Mouse (Mus musculus): ENCODE measurements at regions not wholly inside any gene's neighbourhood (a gene's known extent, or its start where the extent isn't known, plus 50 kb on each side); places are given as distances from the start of the nearest gene placed in this dataset.
A peak's percentile ranks its signal among the peaks of the same experiment; 100 is the strongest.

DNA sequence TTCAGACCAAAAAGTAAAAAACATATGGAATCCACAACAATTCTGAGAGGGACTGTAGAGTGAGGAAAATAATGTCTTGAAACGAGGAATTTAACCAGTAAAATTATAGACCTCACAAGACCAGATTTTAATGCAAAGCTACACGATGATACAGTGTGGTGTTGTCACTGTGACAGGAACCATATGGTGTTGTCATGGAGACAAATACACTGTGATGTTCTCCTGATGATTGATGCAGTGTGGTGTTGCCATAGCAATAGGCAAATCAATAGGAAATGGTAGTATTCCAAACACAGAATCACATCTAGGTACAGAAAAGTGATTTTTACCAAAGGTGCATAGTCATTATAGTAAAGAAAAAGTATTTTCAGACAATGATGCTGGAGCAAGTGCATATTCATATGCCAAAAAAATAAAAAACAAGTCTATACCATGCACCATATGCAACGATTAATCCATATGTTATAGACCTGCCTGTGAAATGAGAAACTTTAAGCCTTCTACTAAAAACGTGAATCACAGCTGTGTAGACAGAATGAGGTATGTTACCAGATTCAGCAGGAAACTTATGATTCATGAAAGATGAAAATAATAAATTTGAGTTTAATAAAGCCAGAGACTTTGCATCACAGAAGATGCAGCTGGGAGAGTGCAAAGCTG lies 149.6 kb downstream of the Thbs2 start:
- DNase-seq (ENCODE audit: low spot score in 2 of 2) = no peak
- intact Hi-C loops (cut with DNase I) = loop anchor here (2.0 kb wide), 1 partner anchor 360 kb away; no protein-coding TSS in a partner anchor

- DNase-seq (ENCODE audit: low spot score in 2 of 2) = no peak
- intact Hi-C loops (cut with DNase I) = no loop called here
Measured at GRCm38 (mm10) chr17:14541035-14541434, 153.0 kb downstream of the Thbs2 start.

- intact Hi-C loops (cut with DNase I) = no loop called here
- no peak for DNase-seq (ENCODE audit: low spot score in 2 of 2)
Measured at GRCm38 (mm10) chr17:14540269-14540975, 153.6 kb downstream of the Thbs2 start.

DNA sequence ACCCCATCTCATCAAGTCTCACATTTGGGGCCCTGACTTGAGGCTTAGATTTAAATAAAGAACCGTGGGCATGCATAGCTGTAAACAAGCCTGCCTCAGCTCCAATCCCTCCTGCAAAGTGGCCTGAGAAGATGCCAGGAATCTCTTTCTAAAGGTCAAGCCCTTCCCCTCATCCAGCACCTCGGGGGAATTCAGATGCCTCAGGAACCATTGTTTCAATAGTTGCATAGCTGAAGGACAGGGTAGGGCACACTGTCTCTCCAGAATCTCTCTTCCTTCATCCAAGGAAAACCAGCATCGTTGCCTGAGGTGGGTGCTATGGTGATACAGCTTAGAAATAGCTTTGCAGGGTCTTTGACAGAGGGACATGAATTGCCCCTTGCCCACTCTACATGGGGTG lies 154.4 kb downstream of the Thbs2 start:
- intact Hi-C loops (cut with DNase I) = no loop called here

DNA sequence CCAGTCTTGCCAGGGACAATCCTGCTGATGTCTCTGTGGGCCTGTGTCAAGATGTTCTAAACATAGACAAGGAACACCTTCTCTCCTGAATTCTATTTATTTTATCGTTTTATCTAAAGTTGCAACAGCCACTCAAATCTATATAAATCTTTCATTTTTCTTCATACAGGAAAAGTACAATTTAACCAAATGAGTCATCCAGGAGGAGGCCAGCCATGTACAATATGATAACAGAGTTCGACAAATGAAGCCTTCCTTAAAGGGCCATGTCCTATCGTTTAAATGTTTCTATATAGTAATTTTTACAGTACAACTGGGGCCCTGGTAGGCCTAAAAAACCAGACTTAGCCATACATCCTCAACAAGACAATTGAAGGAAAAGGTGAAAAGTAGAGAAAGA lies 154.8 kb downstream of the Thbs2 start:
- intact Hi-C loops (cut with DNase I) = no loop called here
- DNase-seq (ENCODE audit: low spot score in 2 of 2) = no peak

More for the DNA sequence above, 154.4 kb downstream of the Thbs2 start:
- no peak for DNase-seq (ENCODE audit: low spot score in 2 of 2)

DNA sequence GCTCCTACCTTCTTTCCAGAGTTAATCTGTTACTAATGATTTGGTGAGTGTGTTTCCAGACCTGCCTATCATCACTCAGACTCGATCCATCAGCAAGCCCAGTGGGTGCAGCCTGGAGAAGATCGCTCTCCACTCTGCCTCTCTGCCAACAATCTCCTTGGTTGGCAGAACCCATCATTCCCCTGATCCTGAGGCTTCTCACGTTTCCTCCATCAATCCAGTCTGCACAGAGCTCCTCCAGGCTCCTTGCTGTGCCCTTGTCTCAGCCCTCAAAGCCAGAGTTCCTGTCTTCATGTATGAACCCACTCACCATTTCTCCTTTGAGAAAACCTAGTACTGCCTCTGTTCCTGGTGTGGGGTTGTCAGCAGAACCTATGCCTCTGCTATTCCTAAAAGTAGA lies 155.5 kb downstream of the Thbs2 start:
- no peak for DNase-seq (ENCODE audit: low spot score in 2 of 2)
- intact Hi-C loops (cut with DNase I) = no loop called here

DNA sequence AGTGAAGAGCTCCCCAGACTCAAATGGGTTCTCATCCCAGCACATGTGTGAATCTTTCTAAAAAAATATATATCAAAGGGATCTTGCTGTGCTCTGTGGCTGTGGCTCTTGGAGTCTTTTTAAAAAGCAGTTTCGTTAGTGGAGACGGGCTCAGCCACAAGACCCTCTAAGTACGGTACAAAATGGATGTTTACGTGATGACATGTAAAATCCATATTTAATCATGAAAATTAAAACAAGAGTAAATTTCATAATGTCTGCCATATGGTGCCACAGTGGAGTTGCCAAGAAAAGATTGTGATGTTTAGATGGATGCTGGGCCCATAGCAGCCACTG lies 161.1 kb downstream of the Thbs2 start:
- DNase-seq (ENCODE audit: low spot score in 2 of 2) = no peak
- intact Hi-C loops (cut with DNase I) = no loop called here

DNA sequence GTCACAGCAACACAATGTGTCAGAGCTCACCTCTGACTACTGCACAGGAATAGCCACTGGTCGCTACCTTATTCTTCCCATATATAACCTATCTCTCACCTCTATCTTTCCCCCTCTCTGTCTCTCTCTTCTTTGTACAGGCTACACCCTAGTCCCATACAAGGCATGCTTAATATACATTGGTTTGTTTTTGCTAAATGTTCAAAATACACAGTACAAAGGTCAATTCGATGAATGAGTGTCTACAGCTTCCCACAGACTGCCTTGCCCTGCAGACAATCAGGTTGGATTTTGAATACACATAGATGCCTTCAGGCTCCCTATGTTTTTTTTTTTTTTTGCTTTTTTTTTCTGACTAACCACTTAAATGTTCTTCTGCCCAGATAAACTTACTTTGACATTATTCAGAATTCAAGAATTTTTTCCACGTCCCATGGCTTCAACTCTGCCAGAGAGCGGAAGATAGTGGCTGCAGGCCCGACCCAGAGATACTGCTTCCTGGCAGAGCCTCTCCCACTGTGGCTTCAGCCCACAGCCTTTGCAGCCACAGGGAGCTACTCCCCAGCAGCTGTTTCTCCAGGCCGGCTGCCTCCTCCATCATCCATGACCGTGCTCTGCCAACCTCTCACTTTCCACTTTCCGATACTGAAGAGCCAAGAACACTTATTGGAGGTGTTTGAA lies 161.6 kb downstream of the Thbs2 start:
- intact Hi-C loops (cut with DNase I) = no loop called here
- no peak for DNase-seq (ENCODE audit: low spot score in 2 of 2)

- intact Hi-C loops (cut with DNase I) = no loop called here
- no peak for DNase-seq (ENCODE audit: low spot score in 2 of 2)
Measured at GRCm38 (mm10) chr17:14531796-14532195, 162.2 kb downstream of the Thbs2 start.

DNA sequence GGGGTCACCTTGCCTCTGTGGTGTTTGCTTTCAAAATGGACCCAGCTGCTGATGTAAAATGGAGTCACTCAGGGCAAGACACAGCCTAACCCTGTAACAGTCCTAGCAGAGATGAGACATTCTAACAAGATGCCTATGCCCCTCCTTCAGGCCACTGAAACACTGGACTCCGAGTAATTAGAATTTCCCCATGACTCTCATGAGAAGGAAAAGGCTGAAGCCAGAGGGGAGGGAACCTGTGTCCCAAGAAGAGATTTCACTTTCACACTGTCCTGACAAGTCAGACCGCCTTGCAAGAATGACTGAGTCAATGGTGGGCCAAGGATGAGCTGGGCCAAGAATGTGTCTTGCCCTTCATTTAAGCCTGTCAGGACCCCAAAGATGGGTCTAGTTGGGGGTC lies 166.3 kb downstream of the Thbs2 start:
- DNase-seq (ENCODE audit: low spot score in 2 of 2) = no peak
- intact Hi-C loops (cut with DNase I) = no loop called here

DNA sequence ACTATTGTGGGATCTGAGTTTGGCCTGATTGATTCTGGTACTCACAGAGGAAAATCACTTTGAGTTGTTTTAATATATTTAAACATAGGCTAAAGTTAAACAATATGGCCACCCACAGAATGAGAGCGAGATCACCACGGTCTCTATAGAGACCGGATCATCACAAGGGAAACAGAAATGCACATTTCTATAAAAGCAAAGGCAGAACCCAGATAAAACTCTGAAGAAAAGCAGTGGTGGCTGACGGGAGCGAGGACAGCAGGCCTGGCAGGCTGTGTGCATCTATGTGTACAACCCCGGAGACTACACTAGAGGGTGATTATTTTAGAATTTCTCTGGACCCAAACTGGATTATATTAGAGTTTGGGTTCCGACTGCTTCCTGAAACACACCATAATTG lies 168.8 kb downstream of the Thbs2 start:
- no peak for DNase-seq (ENCODE audit: low spot score in 2 of 2)
- intact Hi-C loops (cut with DNase I) = no loop called here

- peak; percentile 73 to 80 for DNase-seq (ENCODE audit: low spot score in 2 of 2)
- intact Hi-C loops (cut with DNase I) = loop anchor here (1.0 to 5.0 kb wide), 2 partner anchors 381 to 412 kb away; no protein-coding TSS in a partner anchor
Measured at GRCm38 (mm10) chr17:14524426-14525236, 169.4 kb downstream of the Thbs2 start.

DNA sequence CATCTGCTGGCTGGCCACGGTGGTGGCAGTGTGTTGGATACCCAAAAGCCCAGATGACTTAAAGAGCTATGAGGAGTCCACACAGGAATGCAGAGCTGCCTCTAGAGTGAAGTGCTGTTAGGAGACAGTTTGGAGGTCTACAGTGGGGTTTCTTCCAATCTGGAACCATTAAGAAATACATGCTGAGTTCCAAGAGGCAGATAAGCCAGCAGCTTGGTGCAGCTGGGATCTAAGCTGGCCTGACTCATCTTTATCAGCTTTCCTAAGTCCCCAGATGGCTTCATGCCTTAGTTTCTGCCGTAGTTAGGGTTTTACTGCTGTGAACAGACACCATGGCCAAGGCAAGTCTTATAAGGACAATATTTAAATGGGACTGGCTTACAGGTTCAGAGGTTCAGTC lies 172.0 kb downstream of the Thbs2 start:
- intact Hi-C loops (cut with DNase I) = loop anchor here (5.0 kb wide), 1 partner anchor 410 kb away; no protein-coding TSS in a partner anchor
- no peak for DNase-seq (ENCODE audit: low spot score in 2 of 2)

- DNase-seq (ENCODE audit: low spot score in 2 of 2) = peak; percentile 69 to 88
- intact Hi-C loops (cut with DNase I) = loop anchor here (2.0 to 5.0 kb wide), 3 partner anchors 232 to 408 kb away; no protein-coding TSS in a partner anchor
Measured at GRCm38 (mm10) chr17:14520565-14520964, 173.5 kb downstream of the Thbs2 start.

DNA sequence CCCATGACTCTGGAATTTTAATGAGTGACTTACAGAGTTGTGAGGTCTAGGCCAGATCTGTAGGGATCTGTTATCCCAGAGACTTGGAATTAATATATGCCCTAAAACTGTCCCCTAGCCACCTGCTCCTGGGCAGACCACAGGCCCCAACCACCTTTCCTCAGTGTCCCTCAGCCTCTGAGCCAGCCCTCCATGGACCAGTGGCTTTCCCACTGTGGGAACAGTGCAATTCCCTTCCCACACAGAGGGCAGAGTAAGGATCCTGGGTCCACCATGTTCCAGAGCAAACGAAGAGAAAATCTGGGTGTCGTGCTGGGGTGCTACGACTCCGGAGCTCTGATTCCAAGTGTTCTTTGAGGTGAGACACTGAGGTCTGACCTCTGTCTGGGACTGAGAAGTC lies 174.7 kb downstream of the Thbs2 start:
- intact Hi-C loops (cut with DNase I) = no loop called here
- DNase-seq (ENCODE audit: low spot score in 2 of 2) = no peak

DNA sequence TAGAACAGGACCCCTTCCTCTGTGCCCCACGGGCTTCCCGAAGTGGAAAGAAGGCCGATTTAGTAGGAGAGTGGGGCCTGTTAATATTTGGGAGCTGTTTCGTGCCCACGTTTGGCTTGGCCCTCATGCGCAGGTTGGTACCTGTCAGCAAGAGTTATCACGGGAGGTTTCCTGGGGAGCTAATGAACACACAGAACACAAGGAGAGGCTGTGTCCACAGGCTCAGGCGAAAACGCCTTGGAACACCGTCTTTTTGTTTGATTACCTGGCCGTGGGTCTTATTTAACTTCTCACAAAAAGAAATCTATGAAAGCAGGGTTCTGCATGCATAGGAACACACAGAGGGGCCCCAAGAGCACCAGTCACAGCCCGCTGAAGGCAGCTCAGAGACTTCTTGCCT lies 175.8 kb downstream of the Thbs2 start:
- intact Hi-C loops (cut with DNase I) = no loop called here
- DNase-seq (ENCODE audit: low spot score in 2 of 2) = no peak

DNA sequence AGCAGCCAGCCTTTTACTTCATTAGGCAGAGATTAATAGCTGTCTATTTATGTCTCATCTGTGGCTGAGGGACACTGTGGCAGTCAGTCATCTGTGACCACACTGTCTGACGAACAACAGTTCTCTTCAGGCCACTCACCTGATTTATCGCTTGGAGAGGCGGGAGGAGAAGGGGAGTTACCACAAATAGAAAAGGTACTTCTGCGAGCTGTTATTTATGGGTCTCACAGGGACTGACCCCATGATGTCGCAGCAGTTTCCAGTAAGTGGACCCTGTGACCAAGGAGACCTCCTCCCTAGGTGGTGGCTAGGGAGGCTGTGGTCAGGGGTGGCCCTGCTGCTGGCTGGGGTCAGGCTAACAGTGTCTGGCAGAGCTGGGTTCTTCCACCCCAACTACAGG lies 176.7 kb downstream of the Thbs2 start:
- intact Hi-C loops (cut with DNase I) = no loop called here
- DNase-seq (ENCODE audit: low spot score in 2 of 2) = no peak

- peak; percentile 67 to 75 for DNase-seq (ENCODE audit: low spot score in 2 of 2)
- intact Hi-C loops (cut with DNase I) = no loop called here
Measured at GRCm38 (mm10) chr17:14516097-14516496, 177.9 kb downstream of the Thbs2 start.

- intact Hi-C loops (cut with DNase I) = no loop called here
- DNase-seq (ENCODE audit: low spot score in 2 of 2) = no peak
Measured at GRCm38 (mm10) chr17:14513454-14513853, 180.6 kb downstream of the Thbs2 start.

- intact Hi-C loops (cut with DNase I) = no loop called here
Measured at GRCm38 (mm10) chr17:14510486-14510885, 183.5 kb downstream of the Thbs2 start.

More at GRCm38 (mm10) chr17:14510486-14510885, 183.5 kb downstream of the Thbs2 start:
- DNase-seq (ENCODE audit: low spot score in 2 of 2) = no peak
